Mouse (Mus musculus) forebrain, embryonic 10.5 days (tissue): ENCODE results near the gene Nckap5. TPM values are rescaled to one million over a fixed set of nuclear protein-coding genes. Genes with fewer than 3 reads are reported as not detected.

Experiments used
- DNase-seq: peaks from one replicate; pipeline ENCODE4 v3.0.0-alpha.2; 2017; ENCODE audit warnings: low spot score; ENCODE audit errors: extremely low spot score
- H3K27ac ChIP-seq: fragments of 300-500 bp; sonication (generic); 2 replicates; pipeline ENCODE4 v1.5.1; 2016; ENCODE audit warnings: mild to moderate bottlenecking
- H3K27me3 ChIP-seq: fragments of 300-500 bp; sonication (generic); 2 replicates; pipeline ENCODE4 v1.6.1; 2016; ENCODE audit warnings: mild to moderate bottlenecking; ENCODE audit not compliant: poor library complexity, severe bottlenecking
- H3K36me3 ChIP-seq: fragments of 300-500 bp; sonication (generic); replicated peaks from 2 replicates; pipeline ENCODE4 v1.6.1; 2016; ENCODE audit warnings: mild to moderate bottlenecking, moderate library complexity
- H3K4me1 ChIP-seq: fragments of 300-500 bp; sonication (generic); 2 replicates; pipeline ENCODE4 v1.6.1; 2016
- H3K4me3 ChIP-seq: fragments of 300-500 bp; sonication (generic); 2 replicates; pipeline ENCODE4 v1.5.1; 2016; ENCODE audit warnings: mild to moderate bottlenecking, moderate library complexity
- H3K9me3 ChIP-seq: fragments of 300-500 bp; sonication (generic); 2 replicates; pipeline ENCODE4 v1.6.1; 2016; ENCODE audit warnings: mild to moderate bottlenecking, moderate library complexity
- WGBS: fragments of 180-500 bp; shearing (Covaris S2); methylation state at CpG from one replicate; pipeline ENCODE4 v1.1.7; 2016; 5-methylcytosine and 5-hydroxymethylcytosine counted together
- polyA plus RNA-seq: library from polyadenylated mRNA; unstranded; fragments of >200 nt; fragmentation: Nextera tagmentation; extraction: Ambion mirVana; gene quantifications from 2 replicates; pipeline ENCODE4 v1.2.1, GENCODE M21; 2016

The Nckap5 gene
- polyA plus RNA-seq, 1 experiment from 2014 or later: 7.7 TPM

GRCm38 (mm10) chr1:126492206-126493071 lies 338.2 kb downstream of the Nckap5 start:
- 5% methylated on average over 35 of the region's 35 CpGs for WGBS
- H3K27ac ChIP-seq: peak overlapping the region; percentile 84

DNA sequence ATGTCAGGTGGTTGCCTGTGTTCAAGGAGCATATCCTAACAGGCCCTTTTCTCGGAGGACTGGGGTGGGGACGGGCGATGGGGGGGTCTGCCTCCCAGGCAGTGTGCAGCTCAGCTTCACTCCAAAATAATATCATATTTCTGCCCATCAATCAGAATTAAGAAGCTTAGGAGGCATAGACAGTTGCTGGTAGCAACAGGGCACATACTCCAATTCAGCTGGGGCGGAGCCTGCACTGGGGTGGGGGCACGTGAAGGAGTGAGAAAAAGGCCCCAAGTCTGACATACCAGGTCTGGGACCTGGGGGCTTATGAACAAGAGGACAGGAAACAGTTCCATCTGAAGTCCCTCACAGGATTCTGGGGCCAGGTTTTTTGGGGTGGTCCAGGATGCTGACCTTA lies 339.2 kb downstream of the Nckap5 start:
- peaks cover 38% of the 10 kb centered on the region for H3K4me1 ChIP-seq
- H3K27ac ChIP-seq: no peak overlapping the region
- DNase-seq: no peak
- 0 out of 2 replicates have a peak overlapping the region, but pooled peaks have one; percentile 5 for H3K4me3 ChIP-seq
- peaks cover 71% of the 10 kb centered on the region for H3K27me3 ChIP-seq
- no peaks in the 10 kb centered on the region for H3K9me3 ChIP-seq
- 76% methylated on average over 5 of the region's 5 CpGs for WGBS
- no peaks in the 10 kb centered on the region for H3K36me3 ChIP-seq

More at GRCm38 (mm10) chr1:126492206-126493071, 338.2 kb downstream of the Nckap5 start:
- Histone ChIP-seq H3K4me3 (peak overlapping the region; percentile 61), H3K27me3 (peaks cover 68% of the 10 kb centered on the region), H3K36me3 (no peaks in the 10 kb centered on the region), H3K4me1 (peaks cover 38% of the 10 kb centered on the region), H3K9me3 (no peaks in the 10 kb centered on the region)
- peak; percentile 35 for DNase-seq

DNA sequence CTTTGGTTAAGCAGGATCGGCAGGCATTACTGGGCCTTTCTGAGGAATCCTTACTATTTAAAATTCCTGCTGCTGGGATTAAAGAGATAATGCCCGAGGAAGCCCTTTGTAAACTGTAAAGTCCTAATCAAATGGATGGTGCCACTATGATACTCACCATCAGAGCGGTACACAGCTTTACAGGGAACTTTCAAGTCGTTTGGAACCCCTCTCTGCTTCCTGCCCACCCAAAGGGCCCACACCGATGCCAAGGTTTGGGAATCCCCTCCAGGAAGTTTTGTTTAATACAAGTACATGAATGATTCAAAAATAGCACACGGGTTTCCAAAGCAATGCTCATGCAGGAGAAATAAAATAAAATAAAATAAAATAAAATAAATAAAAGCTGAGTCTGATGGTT lies 340.3 kb downstream of the Nckap5 start:
- H3K9me3 ChIP-seq: no peaks in the 10 kb centered on the region
- 31% methylated on average over 6 of the region's 6 CpGs for WGBS
- no peak overlapping the region for H3K4me3 ChIP-seq
- H3K27me3 ChIP-seq: peaks cover 66% of the 10 kb centered on the region
- H3K27ac ChIP-seq: no peak overlapping the region
- peaks cover 38% of the 10 kb centered on the region for H3K4me1 ChIP-seq
- H3K36me3 ChIP-seq: no peaks in the 10 kb centered on the region
- no peak for DNase-seq

DNA sequence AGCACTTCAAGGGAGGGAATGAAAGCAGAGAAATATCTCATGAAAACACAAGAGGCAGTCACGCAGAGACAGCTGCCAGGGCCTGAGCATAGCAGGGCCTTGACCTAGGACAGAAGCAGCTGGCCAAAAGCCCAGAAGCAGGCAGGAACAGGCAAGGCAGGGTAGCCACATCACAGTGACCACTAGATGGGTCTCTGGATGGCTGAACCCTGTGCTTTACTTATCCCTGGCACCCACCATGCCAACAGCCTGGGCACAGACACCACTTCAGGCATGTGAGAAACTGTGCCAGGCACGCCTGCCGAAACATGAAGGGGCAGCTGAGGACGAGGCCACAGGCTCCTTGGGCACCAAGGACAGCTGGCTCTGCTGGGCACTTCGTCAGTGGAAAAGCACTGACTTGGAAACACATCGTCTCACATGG lies 345.9 kb downstream of the Nckap5 start:
- Histone ChIP-seq H3K27ac (no peak overlapping the region), H3K4me1 (peaks cover 2% of the 10 kb centered on the region), H3K27me3 (peaks cover 22% of the 10 kb centered on the region), H3K9me3 (no peaks in the 10 kb centered on the region), H3K36me3 (no peaks in the 10 kb centered on the region), H3K4me3 (no peak overlapping the region)
- DNase-seq: no peak
- WGBS: 86% methylated on average over 6 of the region's 6 CpGs

DNA sequence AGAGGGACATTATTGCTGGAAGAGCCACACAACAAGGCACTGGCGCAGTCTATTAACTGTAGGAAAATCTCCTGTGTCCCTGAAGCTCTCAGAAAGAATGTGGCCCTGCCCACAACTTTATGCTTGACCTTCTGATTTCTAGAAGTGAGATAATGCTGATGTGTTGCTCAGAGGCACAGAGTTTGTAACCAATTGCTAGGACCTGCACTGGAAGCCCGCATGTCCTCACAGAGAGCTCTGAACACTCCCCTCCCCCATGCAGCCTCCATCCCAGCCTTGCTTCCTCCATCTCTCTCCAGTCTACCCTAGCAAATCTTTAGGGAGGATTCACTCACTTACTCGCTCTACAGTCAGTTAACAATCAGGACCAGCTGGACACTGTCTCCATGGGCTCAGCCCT lies 346.9 kb downstream of the Nckap5 start:
- Histone ChIP-seq H3K9me3 (no peaks in the 10 kb centered on the region), H3K27me3 (peaks cover 15% of the 10 kb centered on the region), H3K36me3 (no peaks in the 10 kb centered on the region), H3K4me1 (no peaks in the 10 kb centered on the region), H3K4me3 (no peak overlapping the region), H3K27ac (no peak overlapping the region)
- DNase-seq: no peak
- WGBS: 85% methylated on average over 3 of the region's 3 CpGs

GRCm38 (mm10) chr1:126481459-126482228 lies 349.0 kb downstream of the Nckap5 start:
- no peak overlapping the region for H3K27ac ChIP-seq
- H3K9me3 ChIP-seq: no peaks in the 10 kb centered on the region
- no peaks in the 10 kb centered on the region for H3K4me1 ChIP-seq
- no peak for DNase-seq
- H3K27me3 ChIP-seq: peaks cover 4% of the 10 kb centered on the region; the same call in 1 of the 2 replicates
- H3K4me3 ChIP-seq: no peak overlapping the region
- H3K36me3 ChIP-seq: no peaks in the 10 kb centered on the region
- 84% methylated on average over 7 of the region's 7 CpGs for WGBS

DNA sequence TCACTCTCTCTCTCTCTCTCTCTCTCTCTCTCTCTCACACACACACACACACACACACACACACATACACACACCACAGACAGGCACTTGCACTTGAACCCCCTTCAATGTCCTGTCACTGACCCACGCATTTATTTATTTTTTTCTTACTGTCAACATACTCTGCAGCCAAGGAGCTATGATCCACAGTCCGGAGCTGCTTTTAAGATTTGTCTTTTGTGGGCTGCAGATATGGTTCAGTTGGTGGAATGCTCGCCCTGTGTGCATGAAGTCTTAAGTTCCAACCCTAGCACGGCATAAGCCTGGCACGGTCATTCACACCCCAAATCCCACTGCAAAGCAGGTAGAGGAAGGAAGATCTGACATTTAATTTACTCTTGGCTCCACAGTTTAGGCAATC lies 357.6 kb downstream of the Nckap5 start:
- WGBS: 92% methylated on average over 5 of the region's 5 CpGs
- Histone ChIP-seq H3K27me3 (no peaks in the 10 kb centered on the region), H3K27ac (no peak overlapping the region), H3K4me3 (no peak overlapping the region), H3K9me3 (no peaks in the 10 kb centered on the region), H3K4me1 (no peaks in the 10 kb centered on the region), H3K36me3 (no peaks in the 10 kb centered on the region)
- no peak for DNase-seq

- WGBS: 78% methylated on average over 2 of the region's 2 CpGs
- DNase-seq: no peak
- no peaks in the 10 kb centered on the region for H3K36me3 ChIP-seq
Measured at GRCm38 (mm10) chr1:126471419-126471818, 359.2 kb downstream of the Nckap5 start.

GRCm38 (mm10) chr1:126470883-126471282 lies 359.7 kb downstream of the Nckap5 start:
- no peak overlapping the region for H3K4me3 ChIP-seq
- no peaks in the 10 kb centered on the region for H3K36me3 ChIP-seq
- H3K27me3 ChIP-seq: no peaks in the 10 kb centered on the region
- H3K27ac ChIP-seq: no peak overlapping the region
- H3K4me1 ChIP-seq: no peaks in the 10 kb centered on the region
- no peak for DNase-seq
- WGBS: 84% methylated on average over 2 of the region's 2 CpGs
- no peaks in the 10 kb centered on the region for H3K9me3 ChIP-seq

More at GRCm38 (mm10) chr1:126471419-126471818, 359.2 kb downstream of the Nckap5 start:
- H3K4me3 ChIP-seq: no peak overlapping the region
- no peaks in the 10 kb centered on the region for H3K4me1 ChIP-seq
- no peak overlapping the region for H3K27ac ChIP-seq
- H3K27me3 ChIP-seq: no peaks in the 10 kb centered on the region
- H3K9me3 ChIP-seq: no peaks in the 10 kb centered on the region

- Histone ChIP-seq H3K4me1 (no peaks in the 10 kb centered on the region), H3K9me3 (no peaks in the 10 kb centered on the region), H3K27me3 (no peaks in the 10 kb centered on the region), H3K36me3 (no peaks in the 10 kb centered on the region), H3K27ac (no peak overlapping the region), H3K4me3 (no peak overlapping the region)
- DNase-seq: no peak
- 86% methylated on average over 5 of the region's 5 CpGs for WGBS
Measured at GRCm38 (mm10) chr1:126469818-126470544, 360.6 kb downstream of the Nckap5 start.

- no peaks in the 10 kb centered on the region for H3K27me3 ChIP-seq
- no peaks in the 10 kb centered on the region for H3K9me3 ChIP-seq
- peaks cover 12% of the 10 kb centered on the region for H3K4me1 ChIP-seq
- no peaks in the 10 kb centered on the region for H3K36me3 ChIP-seq
- DNase-seq: no peak
- no peak overlapping the region for H3K27ac ChIP-seq
- no peak overlapping the region for H3K4me3 ChIP-seq
- WGBS: 46% methylated on average over 11 of the region's 11 CpGs
Measured at GRCm38 (mm10) chr1:126461527-126462354, 368.9 kb downstream of the Nckap5 start.

DNA sequence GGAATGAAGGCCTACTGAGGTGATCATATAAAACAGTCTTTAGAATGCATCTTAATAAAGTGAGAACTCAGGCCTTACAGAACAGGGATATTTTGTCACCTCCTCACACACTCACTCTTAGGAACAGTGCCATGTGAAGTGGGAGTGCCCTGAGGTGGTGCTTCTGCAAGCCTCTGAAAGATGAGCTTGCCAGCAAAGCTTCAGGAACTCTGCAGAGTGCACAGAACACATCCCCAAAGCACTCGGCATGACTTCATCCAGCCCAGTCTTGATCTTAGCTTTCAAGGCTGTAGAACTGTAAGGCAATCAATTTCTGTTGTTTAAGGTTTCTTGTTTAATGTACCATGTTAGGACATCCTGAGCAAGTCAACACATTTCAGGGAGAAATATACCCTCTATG lies 372.9 kb downstream of the Nckap5 start:
- Histone ChIP-seq H3K27ac (no peak overlapping the region), H3K4me1 (peaks cover 17% of the 10 kb centered on the region), H3K36me3 (no peaks in the 10 kb centered on the region), H3K9me3 (no peaks in the 10 kb centered on the region), H3K27me3 (no peaks in the 10 kb centered on the region), H3K4me3 (no peak overlapping the region)
- DNase-seq: no peak
- WGBS: 76% methylated on average over 1 of the region's 1 CpGs
